ENCODE assay signal across 11 mouse cellular contexts in the genomic region with DNA sequence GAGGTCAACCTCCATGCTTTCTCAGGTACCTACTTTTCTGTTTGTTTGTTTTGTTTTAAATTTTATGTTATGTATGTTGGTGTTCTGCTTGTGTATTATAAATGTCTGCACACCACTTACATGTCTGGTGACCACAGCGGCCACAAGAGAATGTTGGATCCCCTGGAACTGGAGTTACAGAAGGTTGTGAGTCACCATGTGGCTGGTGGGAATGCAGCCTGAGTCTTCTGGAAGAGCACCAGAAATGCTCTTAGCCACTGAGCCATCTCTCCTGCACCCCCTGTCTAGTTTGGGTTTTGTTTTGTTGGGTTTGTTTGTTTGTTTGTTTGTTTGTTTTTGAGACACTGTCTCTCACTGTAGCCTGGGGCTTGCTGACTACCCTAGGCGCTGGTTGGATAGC. TPM values are rescaled to one million over a fixed set of nuclear protein-coding genes. Genes with fewer than 3 reads are reported as not detected.
"Had no signal": no experiment of that assay in that cellular context is flagged by ENCODE, and none has a peak within 500 bp of the region (broad histone marks: within the 10 kb centered on the region; RNA-seq: fewer than 3 reads in every experiment).

No protein-coding gene starts in this region.

- H3K27me3 ChIP-seq: limb, embryonic 15.5 days; lung, embryonic 15.5 days; megakaryocyte, embryonic 14.5 days; midbrain, embryonic 15.5 days; neural tube, embryonic 13.5 days had no signal

- H3K27ac ChIP-seq: limb, embryonic 15.5 days; liver, embryonic 12.5 days; lung, embryonic 15.5 days; macrophage; midbrain, embryonic 15.5 days; neural tube, embryonic 13.5 days had no signal

- H3K4me3 ChIP-seq: limb, embryonic 15.5 days; liver, embryonic 12.5 days; lung, embryonic 15.5 days; megakaryocyte, embryonic 14.5 days; midbrain, embryonic 15.5 days; neural tube, embryonic 13.5 days had no signal

- H3K4me1 ChIP-seq: megakaryocyte, embryonic 14.5 days had no signal

- DNase-seq: lung, postnatal 14 days; right cerebral cortex, postnatal 14 days; thymus, postnatal 36 days had no signal

- H3K36me3 ChIP-seq: limb, embryonic 15.5 days; liver, embryonic 12.5 days; lung, embryonic 15.5 days; midbrain, embryonic 15.5 days; neural tube, embryonic 13.5 days had no signal

- ATAC-seq: liver, embryonic 12.5 days; midbrain, embryonic 15.5 days had no signal

RNA-seq across cellular contexts. Expression of a gene that starts 52.6 kb away (rescaled TPM):
- total RNA-seq: monocyte, adult 5-6 weeks had no signal
